ENCODE assay signal across 8 mouse cellular contexts in the genomic region with DNA sequence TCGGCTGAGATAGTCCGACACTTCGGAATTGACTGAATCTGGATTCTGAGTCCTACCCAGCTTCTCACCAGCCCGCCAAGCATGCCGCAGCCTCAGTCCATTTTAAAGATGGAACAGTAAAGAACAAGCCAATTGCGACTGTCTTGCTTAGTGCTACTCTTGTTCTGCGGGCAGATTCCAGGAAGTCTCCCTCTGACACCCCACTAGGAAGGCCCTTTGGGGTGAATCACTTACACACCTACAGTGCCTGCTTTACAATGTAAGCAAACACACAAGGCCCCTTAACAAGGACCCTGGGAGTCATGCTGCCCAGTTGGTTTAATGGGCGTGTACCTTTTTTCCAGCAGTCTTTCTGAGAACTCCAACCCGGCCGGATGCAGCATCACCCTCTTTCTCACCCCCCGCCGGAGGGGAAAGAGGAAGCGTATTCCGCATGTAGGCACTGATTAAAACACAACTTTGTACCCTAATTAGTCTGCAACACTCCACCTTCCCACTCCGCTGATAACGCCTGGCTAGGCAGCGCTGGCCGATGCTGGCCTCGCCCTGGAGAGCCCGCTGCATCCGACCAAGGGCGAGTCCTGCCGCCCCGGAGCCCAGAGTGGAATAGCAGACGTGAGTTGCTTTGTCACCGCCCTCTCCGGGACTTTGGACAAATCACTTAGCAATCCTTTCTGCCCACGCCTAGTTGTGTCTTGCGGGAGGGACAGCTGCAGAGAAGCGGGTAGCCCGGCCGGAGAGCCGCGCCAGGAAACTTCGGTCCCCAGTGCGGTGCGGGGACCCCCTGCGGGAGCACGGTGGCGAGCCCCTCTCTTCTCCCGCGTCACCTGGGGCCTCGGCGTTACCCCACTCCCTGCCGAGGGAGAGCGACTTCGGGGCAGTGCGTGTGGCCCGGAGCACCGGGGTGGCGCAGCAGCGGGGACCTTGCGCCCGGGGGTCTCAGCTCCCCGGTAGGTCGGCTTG. TPM values are rescaled to one million over a fixed set of nuclear protein-coding genes. Genes with fewer than 3 reads are reported as not detected.
DNase-seq lines count a peak whose midpoint lies in the region; ATAC-seq lines count a peak whose summit lies in the region.

A gene (plus strand): TSS at position 691 of the 963 bp plus-strand sequence.

- peaks cover 12% of the 10 kb centered on the region for H3K4me1 ChIP-seq in liver, embryonic 12.5 days

- peak; percentile 28 for ATAC-seq in inflammation-experienced regulatory T-cells, adult 6 months
- peak; percentile 63 for ATAC-seq in liver, embryonic 12.5 days
- ATAC-seq in monocyte, adult 5-6 weeks (replicated peaks; ENCODE audit: insufficient number of reproducible peaks, low FRiP score, low TSS enrichment, poor library complexity, severe bottlenecking) = peak; percentile 37

- peak within 1 kb of the TSS; percentile 82 for H3K4me2 ChIP-seq in liver, embryonic 12.5 days

- 7% methylated on average over 55 of the region's 56 CpGs for WGBS in liver, embryonic 12.5 days (ENCODE audit: insufficient replicate concordance)

- intact Hi-C loops in gastrocnemius, postnatal 36 days (cut with DNase I) = no loop called here

- H3K9me3 ChIP-seq in liver, embryonic 12.5 days (replicated peaks) = no peaks in the 10 kb centered on the region

- H3K9ac ChIP-seq in liver, embryonic 12.5 days = peak within 1 kb of the TSS; percentile 63

- H3K36me3 ChIP-seq in liver, embryonic 12.5 days = no peaks in the 10 kb centered on the region

- peaks cover 58% of the 10 kb centered on the region for H3K27me3 ChIP-seq in liver, embryonic 12.5 days (replicated peaks)

- no peak within 1 kb of the TSS for H3K27ac ChIP-seq in liver, embryonic 12.5 days

- peak; percentile 23 for DNase-seq in layer of hippocampus, adult 9-11 months
- no peak for DNase-seq in layer of hippocampus, adult 9-10 months (ENCODE audit: low spot score)
- peak; percentile 36 for DNase-seq in c-Kit-positive CD71-negative TER-119-negative erythroid progenitor cells, embryonic 14.5 days (ENCODE audit: low read depth)
- DNase-seq in gastrocnemius, postnatal 36 days = peak; percentile 22 to 23
- DNase-seq in thymus, postnatal 14 days = peak; percentile 43

- H3K4me3 ChIP-seq in liver, embryonic 12.5 days = peak within 1 kb of the TSS; percentile 62

RNA-seq across cellular contexts. Expression of the gene that starts here (rescaled TPM):
- under 1 TPM; 0.07 to 0.08 TPM for total RNA-seq in gastrocnemius, postnatal 36 days (2021)
- under 1 TPM in 1 of 3 experiments, not detected in 2; 0.09 TPM for polyA plus RNA-seq in inflammation-experienced regulatory T-cells, adult 6 months (2017; shearing (Covaris generic))
- 0.67 and 0.68 TPM in 2 replicates for polyA plus RNA-seq in liver, embryonic 12.5 days (2016; fragmentation: Nextera tagmentation; extraction: Ambion mirVana)
- total RNA-seq in monocyte, adult 5-6 weeks (2017) = not detected in 3 replicates

Comparison
In these comparisons a context has a peak if more than half of its experiments do, and no peak if none do; other contexts are left out.
1. Peak in DNase-seq in gastrocnemius, postnatal 36 days; RNA of the gene not detected or under 1 TPM.
2. Peak in ATAC-seq in inflammation-experienced regulatory T-cells, adult 6 months; RNA of the gene not detected or under 1 TPM.
3. Peak in ATAC-seq, H3K4me3 ChIP-seq, H3K9ac ChIP-seq and H3K4me2 ChIP-seq in liver, embryonic 12.5 days; RNA of the gene not detected or under 1 TPM.
4. Peak in ATAC-seq in monocyte, adult 5-6 weeks; RNA of the gene not detected or under 1 TPM.